Mouse (Mus musculus) myocyte (in vitro differentiated cells): ENCODE data around the gene Nr1h2. TPM values are rescaled to one million over a fixed set of nuclear protein-coding genes. Genes with fewer than 3 reads are reported as not detected.

Experiments used
- H3K27me3 ChIP-seq: one replicate; pipeline ENCODE4 v1.6.1; 2011; ENCODE audit not compliant: control insufficient read depth, insufficient read depth, insufficient read length
- H3K36me3 ChIP-seq: one replicate; pipeline ENCODE4 v1.6.1; 2011; ENCODE audit not compliant: control insufficient read depth, insufficient read depth
- H3K4me2 ChIP-seq: one replicate; pipeline ENCODE4 v1.6.1; 2011; ENCODE audit warnings: low read depth, control low read depth
- H3K4me3 ChIP-seq: one replicate; pipeline ENCODE4 v1.5.1; 2011; ENCODE audit warnings: mild to moderate bottlenecking, control low read depth, moderate library complexity
- H3K79me2 ChIP-seq: one replicate; pipeline ENCODE4 v1.6.1; 2011; ENCODE audit not compliant: control insufficient read depth, insufficient read depth
- H3ac ChIP-seq: one replicate; pipeline ENCODE4 v1.6.1; 2011; ENCODE audit not compliant: control insufficient read depth, insufficient read length
- CEBPB ChIP-seq: IDR thresholded peaks from 2 replicates; pipeline ENCODE4 v1.6.1; 2011; ENCODE audit warnings: mild to moderate bottlenecking, moderate library complexity; ENCODE audit not compliant: poor library complexity, insufficient read depth, severe bottlenecking
- E2F4 ChIP-seq: IDR thresholded peaks from one replicate; pipeline ENCODE4 v1.6.1; 2011; ENCODE audit warnings: mild to moderate bottlenecking, control low read depth, moderate library complexity; ENCODE audit not compliant: insufficient read depth
- MAX ChIP-seq: IDR thresholded peaks from one replicate; pipeline ENCODE4 v1.6.1; 2011; ENCODE audit warnings: low read depth, mild to moderate bottlenecking, control low read depth
- MYOD1 ChIP-seq, 3 experiments: IDR thresholded peaks; one replicate each; pipeline ENCODE4 v1.6.1; 2011; ENCODE audit warnings: control low read depth in 2 of 3, low read depth in 2 of 3, mild to moderate bottlenecking in 2 of 3, moderate library complexity in 1 of 3; ENCODE audit not compliant: insufficient read length in 2 of 3, control insufficient read depth in 1 of 3
- MYOG ChIP-seq, 3 experiments: IDR thresholded peaks; one replicate each; pipeline ENCODE4 v1.6.1; 2011; ENCODE audit warnings: control low read depth in 2 of 3, low read depth in 2 of 3, mild to moderate bottlenecking in 2 of 3; ENCODE audit not compliant: insufficient read length in 2 of 3, control insufficient read depth in 1 of 3, insufficient read depth in 1 of 3
- POLR2A ChIP-seq: IDR thresholded peaks from one replicate; pipeline ENCODE4 v1.6.1; 2011; ENCODE audit warnings: low read depth, mild to moderate bottlenecking, control low read depth, moderate library complexity; ENCODE audit not compliant: insufficient read length
- POLR2AphosphoS2 ChIP-seq: IDR thresholded peaks from one replicate; pipeline ENCODE4 v1.6.1; 2011; ENCODE audit warnings: low read depth, control low read depth; ENCODE audit not compliant: insufficient read length
- REST ChIP-seq: IDR thresholded peaks from one replicate; pipeline ENCODE4 v1.6.1; 2011; ENCODE audit warnings: mild to moderate bottlenecking, control low read depth, moderate library complexity; ENCODE audit not compliant: insufficient read depth, insufficient read length
- SRF ChIP-seq: IDR thresholded peaks from one replicate; pipeline ENCODE4 v1.6.1; 2011; ENCODE audit warnings: low read depth; ENCODE audit not compliant: control insufficient read depth, insufficient read length
- TCF12 ChIP-seq: IDR thresholded peaks from one replicate; pipeline ENCODE4 v1.6.1; 2011; ENCODE audit warnings: mild to moderate bottlenecking, control low read depth; ENCODE audit not compliant: poor library complexity, insufficient read depth, severe bottlenecking
- TCF3 ChIP-seq: IDR thresholded peaks from one replicate; pipeline ENCODE4 v1.6.1; 2011; ENCODE audit warnings: low read depth, control low read depth; ENCODE audit not compliant: insufficient read length
- USF1 ChIP-seq: IDR thresholded peaks from one replicate; pipeline ENCODE4 v1.6.1; 2011; ENCODE audit warnings: low read depth, mild to moderate bottlenecking, control low read depth, moderate library complexity
- polyA plus RNA-seq: library from polyadenylated mRNA; unstranded; fragments of >200 nt; fragmentation: generic; extraction: Trizol; gene quantifications from one replicate; pipeline ENCODE4 v1.2.1, GENCODE M21; 2012; ENCODE audit warnings: missing spikeins

Nr1h2 gene
- polyA plus RNA-seq, 1 experiment, result 94.7 TPM

DNA sequence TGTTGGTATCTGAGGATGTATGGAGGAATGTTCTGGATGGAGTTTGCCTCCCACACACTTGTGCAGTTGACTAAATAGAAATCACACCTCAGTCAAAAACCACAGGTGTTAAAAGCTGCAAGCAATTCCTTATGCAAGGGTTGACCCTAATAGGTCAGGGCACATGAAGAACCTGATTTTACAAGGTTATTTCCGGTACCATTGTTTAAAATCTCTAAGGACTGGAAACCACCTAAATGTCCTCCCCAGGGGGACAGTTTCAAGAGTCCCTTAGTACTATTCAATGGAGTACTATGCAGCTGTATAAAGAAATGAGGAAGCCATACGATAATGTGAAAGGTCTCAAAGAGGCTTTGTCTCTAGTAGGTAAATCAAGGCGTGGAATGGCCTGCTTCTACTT lies 7.5 kb downstream of the Nr1h2 start:
- Histone ChIP-seq H3K27me3 (no peaks in the 10 kb centered on the region), H3ac (no peak overlapping the region), H3K79me2 (peaks cover 10% of the 10 kb centered on the region), H3K4me3 (no peak overlapping the region), H3K36me3 (no peaks in the 10 kb centered on the region), H3K4me2 (no peak overlapping the region)
- no peak for TF ChIP-seq REST
- TF ChIP-seq CEBPB, result no peak

DNA sequence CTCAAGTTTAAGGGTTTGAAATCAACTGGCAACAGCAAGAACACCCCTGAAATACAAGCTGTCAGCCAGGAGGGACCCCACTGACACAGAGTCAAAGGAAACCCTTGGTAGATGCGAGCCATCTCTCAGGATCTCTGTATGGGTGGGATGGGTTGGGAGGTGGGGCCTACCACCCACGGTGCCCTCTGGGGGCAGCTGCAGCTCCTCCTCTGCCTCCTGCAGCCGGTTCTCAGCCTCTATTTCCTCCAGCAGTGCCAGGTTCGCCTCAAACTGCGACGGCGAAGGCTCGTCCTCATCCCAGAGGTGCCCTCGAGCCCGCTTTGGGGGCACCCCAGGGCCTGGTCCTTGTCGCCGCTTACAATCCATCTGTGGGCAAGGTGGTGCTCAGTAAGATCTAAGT lies 10.7 kb downstream of the Nr1h2 start:
- Histone ChIP-seq H3K36me3 (no peaks in the 10 kb centered on the region), H3K79me2 (peaks cover 10% of the 10 kb centered on the region), H3ac (no peak overlapping the region), H3K27me3 (no peaks in the 10 kb centered on the region), H3K4me2 (no peak overlapping the region), H3K4me3 (no peak overlapping the region)
- TF ChIP-seq TCF12, result no peak
- no peak for TF ChIP-seq POLR2A
- TF ChIP-seq REST, result no peak
- TF ChIP-seq USF1, result no peak
- TF ChIP-seq CEBPB, result no peak
- TF ChIP-seq E2F4, result no peak
- TF ChIP-seq POLR2AphosphoS2, result no peak
- TF ChIP-seq MAX, result no peak
- TF ChIP-seq MYOD1 (IDR thresholded peaks at IDR 0.05; ENCODE audit: control insufficient read depth in 1 of 3, insufficient read length in 2 of 3, low read depth in 2 of 3), result no peak
- no peak for TF ChIP-seq SRF
- no peak for TF ChIP-seq TCF3
- TF ChIP-seq MYOG (IDR thresholded peaks at IDR 0.05; ENCODE audit: control insufficient read depth in 1 of 3, insufficient read depth in 1 of 3, insufficient read length in 2 of 3, low read depth in 2 of 3), result no peak

DNA sequence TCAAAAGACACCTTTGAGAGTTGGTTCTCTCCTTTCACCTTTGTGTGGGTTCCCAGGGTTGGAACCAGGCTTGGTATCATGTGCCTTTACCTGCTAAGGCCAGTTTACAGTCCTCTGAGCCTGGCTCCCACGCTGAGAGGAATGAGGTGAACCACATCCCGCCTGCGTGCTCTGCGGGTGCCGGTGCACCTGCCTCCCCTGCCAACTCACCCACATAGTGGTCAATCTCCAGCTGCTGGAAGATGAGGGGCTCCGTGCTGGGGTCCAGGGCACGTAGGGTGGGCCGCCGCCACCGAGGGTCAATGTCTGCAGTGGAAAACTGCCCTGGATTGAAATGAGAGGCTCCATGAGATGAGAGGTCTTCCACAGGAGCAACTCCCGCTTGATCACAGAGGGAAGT lies 11.2 kb downstream of the Nr1h2 start:
- Histone ChIP-seq H3K4me3 (no peak overlapping the region), H3K27me3 (no peaks in the 10 kb centered on the region)

DNA sequence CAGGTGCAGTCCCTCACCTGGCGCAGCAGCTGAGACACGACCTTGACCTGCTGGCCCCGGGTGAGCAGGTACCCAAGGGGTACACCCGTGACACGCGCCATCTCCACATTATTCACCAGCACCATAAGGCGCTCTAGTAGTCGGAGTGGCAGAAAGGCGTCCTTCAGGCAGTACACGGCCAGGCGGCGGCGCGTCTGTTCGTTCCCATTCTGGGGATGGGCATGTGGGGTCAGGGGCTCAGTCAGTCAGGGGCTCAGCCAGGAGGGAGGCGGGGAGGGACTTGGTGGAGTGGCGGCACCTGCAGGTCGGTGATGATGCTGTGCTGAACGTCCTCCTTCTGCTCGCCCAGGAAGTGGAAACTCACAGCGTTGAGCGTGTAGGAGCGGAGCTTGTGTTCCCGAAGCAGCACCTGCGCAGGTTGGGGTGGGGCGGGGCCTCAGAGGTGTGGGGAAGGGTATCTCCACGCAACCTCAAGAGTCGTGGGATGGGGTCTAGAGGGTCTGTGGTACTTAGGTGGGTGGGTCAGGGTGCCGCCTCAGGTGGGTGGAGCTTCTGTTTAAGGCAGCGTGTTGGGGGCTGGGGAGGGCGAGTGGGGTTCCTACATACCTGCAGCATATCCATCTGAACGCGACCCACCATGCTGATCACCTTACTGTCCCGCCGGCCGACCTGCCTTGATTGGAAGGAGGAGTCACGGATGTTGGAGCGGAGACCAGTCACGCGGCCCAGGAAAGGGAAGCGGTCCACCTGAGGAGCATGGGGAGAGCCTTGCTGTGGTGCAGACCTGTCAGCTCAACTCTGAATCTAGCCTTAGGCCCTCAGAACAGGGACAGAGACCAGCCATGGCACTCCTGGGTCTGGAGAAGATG lies 14.8 kb downstream of the Nr1h2 start:
- Histone ChIP-seq H3K36me3 (no peaks in the 10 kb centered on the region), H3ac (no peak overlapping the region), H3K27me3 (no peaks in the 10 kb centered on the region), H3K79me2 (no peaks in the 10 kb centered on the region), H3K4me3 (no peak overlapping the region), H3K4me2 (no peak overlapping the region)
- TF ChIP-seq CEBPB (no peak), MYOG (IDR thresholded peaks at IDR 0.05; ENCODE audit: control insufficient read depth in 1 of 3, insufficient read depth in 1 of 3, insufficient read length in 2 of 3, low read depth in 2 of 3) (no peak), REST (no peak), SRF (no peak), MAX (no peak), E2F4 (no peak), POLR2A (no peak), USF1 (no peak), MYOD1 (IDR thresholded peaks at IDR 0.05; ENCODE audit: control insufficient read depth in 1 of 3, insufficient read length in 2 of 3, low read depth in 2 of 3) (no peak), TCF12 (no peak), TCF3 (no peak), POLR2AphosphoS2 (no peak)

More for the DNA sequence above, 11.2 kb downstream of the Nr1h2 start:
- Histone ChIP-seq H3ac (no peak overlapping the region), H3K79me2 (peaks cover 6% of the 10 kb centered on the region), H3K4me2 (no peak overlapping the region), H3K36me3 (no peaks in the 10 kb centered on the region)
- TF ChIP-seq CEBPB (no peak), MYOG (IDR thresholded peaks at IDR 0.05; ENCODE audit: control insufficient read depth in 1 of 3, insufficient read depth in 1 of 3, insufficient read length in 2 of 3, low read depth in 2 of 3) (no peak), USF1 (no peak), MAX (no peak), TCF3 (no peak), TCF12 (no peak), MYOD1 (IDR thresholded peaks at IDR 0.05; ENCODE audit: control insufficient read depth in 1 of 3, insufficient read length in 2 of 3, low read depth in 2 of 3) (no peak), POLR2AphosphoS2 (no peak), REST (no peak), E2F4 (no peak), SRF (no peak), POLR2A (no peak)
